Mouse (Mus musculus) forebrain, embryonic 11.5 days (tissue): ENCODE measurements around the gene Kynu. TPM values are rescaled to one million over a fixed set of nuclear protein-coding genes. Genes with fewer than 3 reads are reported as not detected.

Experiments
- ATAC-seq: fragments of 200-750 bp; cut with Nextera tagmentation; replicated peaks from 2 replicates; pipeline ENCODE4 v1.8.0; 2017; ENCODE audit warnings: moderate TSS enrichment; ENCODE audit not compliant: low FRiP score
- DNase-seq: peaks from one replicate; pipeline ENCODE4 v3.0.0-alpha.2; 2017; ENCODE audit warnings: low spot score
- H3K27ac ChIP-seq: fragments of 300-500 bp; sonication (generic); 2 replicates; pipeline ENCODE4 v1.5.1; 2014; ENCODE audit warnings: low read depth, low read length
- H3K27me3 ChIP-seq: fragments of 300-500 bp; sonication (generic); 2 replicates; pipeline ENCODE4 v1.6.1; 2014; ENCODE audit warnings: mild to moderate bottlenecking, low read length, mixed read lengths; ENCODE audit not compliant: control insufficient read depth, insufficient read depth
- H3K36me3 ChIP-seq: fragments of 300-500 bp; sonication (generic); 2 replicates; pipeline ENCODE4 v1.6.1; 2014; ENCODE audit warnings: mild to moderate bottlenecking, low read length, moderate library complexity, mixed read lengths; ENCODE audit not compliant: control insufficient read depth, insufficient read depth
- H3K4me1 ChIP-seq: fragments of 300-500 bp; sonication (generic); replicated peaks from 2 replicates; pipeline ENCODE4 v1.6.1; 2014; ENCODE audit warnings: low read length, mixed read lengths; ENCODE audit not compliant: control insufficient read depth, insufficient read depth
- H3K4me2 ChIP-seq: fragments of 300-500 bp; sonication (generic); 2 replicates; pipeline ENCODE4 v1.6.1; 2014; ENCODE audit warnings: low read depth, mild to moderate bottlenecking, low read length, moderate library complexity, mixed read lengths; ENCODE audit not compliant: severe bottlenecking
- H3K4me3 ChIP-seq: fragments of 300-500 bp; sonication (generic); 2 replicates; pipeline ENCODE4 v1.5.1; 2014; ENCODE audit warnings: low read depth, low read length
- H3K9ac ChIP-seq: fragments of 300-500 bp; sonication (generic); 2 replicates; pipeline ENCODE4 v1.6.1; 2014; ENCODE audit warnings: low read length
- H3K9me3 ChIP-seq: fragments of 300-500 bp; sonication (generic); 2 replicates; pipeline ENCODE4 v1.6.1; 2016; ENCODE audit warnings: low read length, mixed read lengths; ENCODE audit not compliant: control insufficient read depth
- WGBS: fragments of 180-500 bp; shearing (Covaris S2); extraction: QIAGEN DNeasy Blood & Tissue Kit; methylation state at CpG from one replicate; pipeline ENCODE4 v1.1.7; 2014; 5-methylcytosine and 5-hydroxymethylcytosine counted together
- polyA plus RNA-seq: library from polyadenylated mRNA; unstranded; fragments of >200 nt; fragmentation: Nextera tagmentation; extraction: Ambion mirVana; gene quantifications from 2 replicates; pipeline ENCODE4 v1.2.1, GENCODE M21; 2014

Gene Kynu
- polyA plus RNA-seq = 0.83 and 1.1 TPM in 2 replicates

- H3K9me3 ChIP-seq = no peaks in the 10 kb centered on the region
- DNase-seq (peak; percentile 62), ATAC-seq (no peak)
- no peak within 1 kb of the TSS for H3K9ac ChIP-seq
- H3K4me2 ChIP-seq = no peak within 1 kb of the TSS
- 26% methylated on average over 9 of the region's 9 CpGs for WGBS
- no peaks in the 10 kb centered on the region for H3K4me1 ChIP-seq
- no peak within 1 kb of the TSS for H3K27ac ChIP-seq
- H3K27me3 ChIP-seq = no peaks in the 10 kb centered on the region
- no peaks in the 10 kb centered on the region for H3K36me3 ChIP-seq
- H3K4me3 ChIP-seq = no peak within 1 kb of the TSS
Measured at GRCm38 (mm10) chr2:43555062-43555888, at the start of gene Kynu. Kynu (plus strand) TSS chr2:43555329.

- DNase-seq (no peak), ATAC-seq (no peak)
- 95% methylated on average over 3 of the region's 3 CpGs for WGBS
- Histone ChIP-seq H3K4me2 (no peak overlapping the region), H3K27ac (no peak overlapping the region), H3K4me3 (no peak overlapping the region), H3K9ac (no peak overlapping the region), H3K36me3 (no peaks in the 10 kb centered on the region), H3K9me3 (no peaks in the 10 kb centered on the region), H3K4me1 (no peaks in the 10 kb centered on the region), H3K27me3 (no peaks in the 10 kb centered on the region)
Measured at GRCm38 (mm10) chr2:43506182-43506581, 48.9 kb upstream of the Kynu start.

GRCm38 (mm10) chr2:43513852-43514251 lies 41.3 kb upstream of the Kynu start:
- 12% methylated on average over 7 of the region's 7 CpGs for WGBS
- Histone ChIP-seq H3K36me3 (no peaks in the 10 kb centered on the region), H3K4me3 (no peak overlapping the region), H3K27ac (no peak overlapping the region), H3K4me2 (no peak overlapping the region), H3K4me1 (no peaks in the 10 kb centered on the region), H3K27me3 (no peaks in the 10 kb centered on the region), H3K9me3 (no peaks in the 10 kb centered on the region), H3K9ac (no peak overlapping the region)
- ATAC-seq (no peak), DNase-seq (no peak)

GRCm38 (mm10) chr2:43534417-43534816 lies 20.7 kb upstream of the Kynu start:
- Histone ChIP-seq H3K27ac (no peak overlapping the region), H3K4me2 (no peak overlapping the region), H3K4me3 (no peak overlapping the region), H3K9ac (no peak overlapping the region), H3K4me1 (no peaks in the 10 kb centered on the region), H3K9me3 (no peaks in the 10 kb centered on the region), H3K36me3 (no peaks in the 10 kb centered on the region), H3K27me3 (no peaks in the 10 kb centered on the region)
- ATAC-seq (no peak), DNase-seq (no peak)
- 85% methylated on average over 2 of the region's 2 CpGs for WGBS

- Histone ChIP-seq H3K9ac (no peak overlapping the region), H3K27me3 (no peaks in the 10 kb centered on the region), H3K4me3 (no peak overlapping the region), H3K27ac (no peak overlapping the region), H3K9me3 (no peaks in the 10 kb centered on the region), H3K4me2 (no peak overlapping the region), H3K4me1 (no peaks in the 10 kb centered on the region), H3K36me3 (no peaks in the 10 kb centered on the region)
- WGBS = 89% methylated on average over 3 of the region's 3 CpGs
- ATAC-seq = no peak
- DNase-seq = no peak
Measured at GRCm38 (mm10) chr2:43542615-43543014, 12.5 kb upstream of the Kynu start.

GRCm38 (mm10) chr2:43545665-43546064 lies 9.5 kb upstream of the Kynu start:
- Histone ChIP-seq H3K4me2 (no peak overlapping the region), H3K4me3 (no peak overlapping the region), H3K36me3 (no peaks in the 10 kb centered on the region), H3K27ac (no peak overlapping the region), H3K9ac (no peak overlapping the region), H3K27me3 (no peaks in the 10 kb centered on the region), H3K9me3 (no peaks in the 10 kb centered on the region), H3K4me1 (no peaks in the 10 kb centered on the region)
- DNase-seq (no peak), ATAC-seq (no peak)
- WGBS = 82% methylated on average over 3 of the region's 3 CpGs

GRCm38 (mm10) chr2:43546448-43546847 lies 8.7 kb upstream of the Kynu start:
- no peak overlapping the region for H3K9ac ChIP-seq
- no peak overlapping the region for H3K4me3 ChIP-seq
- ATAC-seq = no peak
- H3K4me2 ChIP-seq = no peak overlapping the region
- no peak overlapping the region for H3K27ac ChIP-seq
- H3K27me3 ChIP-seq = no peaks in the 10 kb centered on the region
- no peaks in the 10 kb centered on the region for H3K36me3 ChIP-seq
- no peak for DNase-seq
- H3K9me3 ChIP-seq = no peaks in the 10 kb centered on the region
- 90% methylated on average over 1 of the region's 1 CpGs for WGBS
- H3K4me1 ChIP-seq = no peaks in the 10 kb centered on the region

- no peak for ATAC-seq
Measured at GRCm38 (mm10) chr2:43554216-43554615, 913 bp upstream of the Kynu start.

GRCm38 (mm10) chr2:43555889-43556285 lies 758 bp downstream of the Kynu start:
- 55% methylated on average over 4 of the region's 4 CpGs for WGBS
- no peaks in the 10 kb centered on the region for H3K36me3 ChIP-seq
- no peaks in the 10 kb centered on the region for H3K27me3 ChIP-seq
- H3K27ac ChIP-seq = no peak overlapping the region
- no peak overlapping the region for H3K4me2 ChIP-seq
- no peak overlapping the region for H3K4me3 ChIP-seq
- ATAC-seq = no peak
- no peak overlapping the region for H3K9ac ChIP-seq
- no peaks in the 10 kb centered on the region for H3K4me1 ChIP-seq
- no peak for DNase-seq
- H3K9me3 ChIP-seq = no peaks in the 10 kb centered on the region

More at GRCm38 (mm10) chr2:43554216-43554615, 913 bp upstream of the Kynu start:
- Histone ChIP-seq H3K4me1 (no peaks in the 10 kb centered on the region), H3K4me3 (no peak overlapping the region), H3K27ac (no peak overlapping the region), H3K27me3 (no peaks in the 10 kb centered on the region), H3K36me3 (no peaks in the 10 kb centered on the region), H3K9me3 (no peaks in the 10 kb centered on the region), H3K4me2 (no peak overlapping the region), H3K9ac (no peak overlapping the region)
- no peak for DNase-seq
- WGBS = 59% methylated on average over 4 of the region's 4 CpGs
